Mouse (Mus musculus) ES-E14 (cell line): ENCODE data around the gene Atp6v0a1.

Experiments used
- MAFK ChIP-seq: IDR thresholded peaks from 2 replicates; pipeline ENCODE4 v1.6.1; 2014; ENCODE audit warnings: mild to moderate bottlenecking, low read depth, low read length, inconsistent platforms; ENCODE audit not compliant: insufficient read depth
- ZC3H11A ChIP-seq: IDR thresholded peaks from 2 replicates; pipeline ENCODE4 v1.6.1; 2012; ENCODE audit warnings: low read depth, mild to moderate bottlenecking, inconsistent platforms, low read length, borderline replicate concordance

DNA sequence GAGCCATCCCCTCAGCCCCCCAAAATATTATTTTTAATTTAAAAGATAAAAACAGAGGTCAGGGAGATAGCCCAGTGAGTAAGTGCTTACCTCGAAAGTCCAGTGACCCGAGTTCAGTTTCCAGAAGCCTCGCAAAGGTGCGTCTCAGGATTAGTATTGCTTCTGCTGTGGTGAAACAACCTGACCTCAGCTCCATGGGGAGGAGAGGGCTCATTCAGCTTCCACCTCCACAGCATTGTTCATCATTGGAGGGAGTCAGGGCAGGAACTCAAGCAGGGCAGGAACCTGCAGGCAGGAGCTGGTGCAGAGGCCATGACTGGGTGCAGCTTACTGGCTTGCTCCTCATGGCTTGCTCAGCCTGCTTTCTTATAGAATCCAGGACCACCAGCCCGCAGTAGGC lies 51.8 kb downstream of the Atp6v0a1 start:
- TF ChIP-seq MAFK (no peak), ZC3H11A (no peak)
